ENCODE assay signal across 26 mouse cellular contexts in genomic region chr15:101999156-101999555, GRCm38 (mm10). TPM values are rescaled to one million over a fixed set of nuclear protein-coding genes. Genes with fewer than 3 reads are reported as not detected.
A peak's percentile ranks its signal among the peaks of the same experiment; 100 is the strongest.
DNase-seq lines count a peak whose midpoint lies in the region; ATAC-seq and TF ChIP-seq lines count a peak whose summit lies in the region.
"Had no signal": no experiment of that assay in that cellular context is flagged by ENCODE, and none has a peak within 500 bp of the region (broad histone marks: within the 10 kb centered on the region; RNA-seq: fewer than 3 reads in every experiment).

No protein-coding gene starts in this region.

- no peak overlapping the region for H3K9ac ChIP-seq in midbrain, embryonic 11.5 days (ENCODE audit: low read length)
- no peak overlapping the region for H3K9ac ChIP-seq in forebrain, embryonic 12.5 days
- H3K9ac ChIP-seq: embryonic facial prominence, embryonic 12.5 days had no signal

- DNase-seq in midbrain, embryonic 11.5 days (ENCODE audit: low spot score, missing footprints), result peak; percentile 19
- DNase-seq in midbrain, embryonic 10.5 days (ENCODE audit: low spot score), result no peak
- DNase-seq: adrenal gland, adult 2 months; adrenal gland, postnatal 10 days; adrenal gland, postnatal 25 days; B cell, adult 2 months; cerebellum, adult 11 months; cerebellum, adult 18-20 months; cerebellum, adult 8-10 months; cerebellum, adult 9-11 months; cerebellum, postnatal 14 days; cerebellum, postnatal 36 days had no signal

- no peak overlapping the region for H3K4me3 ChIP-seq in midbrain, embryonic 11.5 days (ENCODE audit: low read depth, low read length)
- no peak overlapping the region for H3K4me3 ChIP-seq in midbrain, embryonic 10.5 days
- peak overlapping the region; percentile 14 for H3K4me3 ChIP-seq in small intestine, adult 2 months (ENCODE audit: low read depth, low read length)
- H3K4me3 ChIP-seq in forebrain, embryonic 12.5 days (replicated peaks), result no peak overlapping the region
- H3K4me3 ChIP-seq: embryonic facial prominence, embryonic 10.5 days; embryonic facial prominence, embryonic 12.5 days had no signal

- no peak overlapping the region for H3K27ac ChIP-seq in midbrain, embryonic 11.5 days (ENCODE audit: low read depth, low read length)
- H3K27ac ChIP-seq in midbrain, embryonic 10.5 days (replicated peaks), result no peak overlapping the region
- no peak overlapping the region; the same call in 1 of the 2 replicates for H3K27ac ChIP-seq in small intestine, adult 2 months (ENCODE audit: insufficient read depth, low read depth, low read length)
- no peak overlapping the region for H3K27ac ChIP-seq in forebrain, embryonic 12.5 days
- H3K27ac ChIP-seq: embryonic facial prominence, embryonic 10.5 days; embryonic facial prominence, embryonic 12.5 days had no signal

- ATAC-seq in midbrain, embryonic 11.5 days (ENCODE audit: low FRiP score), result no peak
- ATAC-seq in granulocyte monocyte progenitor cell, adult 5-6 weeks (replicated peaks; ENCODE audit: poor library complexity, severe bottlenecking), result peak; percentile 49
- no peak; the same call in 1 of the 2 replicates for ATAC-seq in megakaryocyte, adult 5-6 weeks (ENCODE audit: poor library complexity, severe bottlenecking)
- no peak for ATAC-seq in forebrain, embryonic 12.5 days (ENCODE audit: low FRiP score)
- ATAC-seq: CD4-positive, CD25-positive, alpha-beta regulatory T cell, adult 4 months; forebrain, embryonic 14.5 days; forebrain, embryonic 16.5 days had no signal

- H3K27me3 ChIP-seq in midbrain, embryonic 11.5 days (ENCODE audit: control insufficient read depth, insufficient read depth, low read length), result peaks cover 25% of the 10 kb centered on the region
- H3K27me3 ChIP-seq in midbrain, embryonic 10.5 days (ENCODE audit: low read depth, poor library complexity, severe bottlenecking), result peaks cover 56% of the 10 kb centered on the region
- H3K27me3 ChIP-seq in small intestine, adult 2 months (ENCODE audit: control insufficient read depth, insufficient read depth, low read length), result no peaks in the 10 kb centered on the region
- H3K27me3 ChIP-seq in forebrain, embryonic 12.5 days, result peaks cover 47% of the 10 kb centered on the region

- H3K9me3 ChIP-seq in midbrain, embryonic 11.5 days (ENCODE audit: control insufficient read depth, low read length), result peaks cover 4% of the 10 kb centered on the region; the same call in 1 of the 2 replicates
- 0 out of 2 replicates have a peak, but pooled peaks cover 6% of the 10 kb centered on the region for H3K9me3 ChIP-seq in midbrain, embryonic 10.5 days (replicated peaks)
- 0 out of 2 replicates have a peak, but pooled peaks cover 5% of the 10 kb centered on the region for H3K9me3 ChIP-seq in forebrain, embryonic 12.5 days

- no peaks in the 10 kb centered on the region for H3K36me3 ChIP-seq in midbrain, embryonic 11.5 days (ENCODE audit: control insufficient read depth, insufficient read depth, low read length)
- H3K36me3 ChIP-seq in midbrain, embryonic 10.5 days, result no peaks in the 10 kb centered on the region
- H3K36me3 ChIP-seq in small intestine, adult 2 months (ENCODE audit: control insufficient read depth, insufficient read depth, low read length), result peaks cover 67% of the 10 kb centered on the region
- no peaks in the 10 kb centered on the region for H3K36me3 ChIP-seq in forebrain, embryonic 12.5 days (replicated peaks)
- H3K36me3 ChIP-seq: embryonic facial prominence, embryonic 12.5 days; G1E had no signal

- WGBS in midbrain, embryonic 11.5 days, result 83% methylated on average over 11 of the region's 11 CpGs
- 93% methylated on average over 11 of the region's 11 CpGs for WGBS in midbrain, embryonic 10.5 days
- WGBS in small intestine, adult 2 months, result 85% methylated on average over 11 of the region's 11 CpGs
- WGBS in forebrain, embryonic 12.5 days, result 86% methylated on average over 11 of the region's 11 CpGs

- H3K4me1 ChIP-seq in midbrain, embryonic 11.5 days (ENCODE audit: control insufficient read depth, insufficient read depth, low read length), result no peaks in the 10 kb centered on the region; the same call in 1 of the 2 replicates
- peaks cover 20% of the 10 kb centered on the region for H3K4me1 ChIP-seq in midbrain, embryonic 10.5 days
- peaks cover 21% of the 10 kb centered on the region for H3K4me1 ChIP-seq in small intestine, adult 2 months (ENCODE audit: control insufficient read depth, insufficient read depth, insufficient read length, low read length)
- H3K4me1 ChIP-seq in forebrain, embryonic 12.5 days, result peaks cover 10% of the 10 kb centered on the region; the same call in 1 of the 2 replicates

- no peak for TF ChIP-seq POLR2A in small intestine, adult 2 months (IDR thresholded peaks at IDR 0.05; ENCODE audit: low read depth, low read length)

- H3K4me2 ChIP-seq in midbrain, embryonic 11.5 days, result no peak overlapping the region
- no peak overlapping the region for H3K4me2 ChIP-seq in forebrain, embryonic 12.5 days
- H3K4me2 ChIP-seq: embryonic facial prominence, embryonic 12.5 days had no signal

- no peak for TF ChIP-seq CTCF in small intestine, adult 2 months (IDR thresholded peaks at IDR 0.05; ENCODE audit: extremely low read depth, insufficient read length, insufficient replicate concordance, low read depth, low read length)

RNA-seq across cellular contexts. Expression of gene Krt8, which starts 5.1 kb away (rescaled TPM):
- 9.2 and 10.2 TPM in 2 replicates for polyA plus RNA-seq in midbrain, embryonic 11.5 days (2014; fragmentation: Nextera tagmentation; extraction: Ambion mirVana)
- 18.5 and 21.9 TPM in 2 replicates for polyA plus RNA-seq in midbrain, embryonic 10.5 days (2016; fragmentation: Nextera tagmentation; extraction: Ambion mirVana)
- total RNA-seq in granulocyte monocyte progenitor cell, adult 5-6 weeks (2014; fragmentation: Nextera tagmentation), result 0.30 TPM in 1 of 2 replicates, not detected in the other
- 0.31 and 0.60 TPM in 2 replicates for total RNA-seq in granulocyte monocyte progenitor cell, adult 5-6 weeks (2017)
- 1,332 and 3,924 TPM in 2 replicates for polyA plus RNA-seq in small intestine, adult 2 months (2012; rRNA removed)
- not detected in 2 replicates for total RNA-seq in megakaryocyte, adult 5-6 weeks (2015)
- total RNA-seq in megakaryocyte, adult 5-6 weeks (2017), result not detected in 2 replicates
- polyA plus RNA-seq in forebrain, embryonic 12.5 days (2016; fragmentation: Nextera tagmentation; extraction: Ambion mirVana), result 10.0 and 13.4 TPM in 2 replicates
- total RNA-seq: CH12.LX, G1E had no signal
- polyA plus RNA-seq: G1E had no signal

RNA-seq across cellular contexts. Expression of gene Krt18, which starts 28.8 kb away (rescaled TPM):
- 5.0 and 5.6 TPM in 2 replicates for polyA plus RNA-seq in midbrain, embryonic 11.5 days (2014; fragmentation: Nextera tagmentation; extraction: Ambion mirVana)
- 11.4 and 21.0 TPM in 2 replicates for polyA plus RNA-seq in midbrain, embryonic 10.5 days (2016; fragmentation: Nextera tagmentation; extraction: Ambion mirVana)
- total RNA-seq in granulocyte monocyte progenitor cell, adult 5-6 weeks (2014; fragmentation: Nextera tagmentation), result 11.4 and 20.2 TPM in 2 replicates
- total RNA-seq in granulocyte monocyte progenitor cell, adult 5-6 weeks (2017), result 12.4 and 24.9 TPM in 2 replicates
- polyA plus RNA-seq in small intestine, adult 2 months (2012; rRNA removed), result 141 and 200 TPM in 2 replicates
- total RNA-seq in megakaryocyte, adult 5-6 weeks (2015), result 0.22 and 0.23 TPM in 2 replicates
- total RNA-seq in megakaryocyte, adult 5-6 weeks (2017), result 0.89 and 1.7 TPM in 2 replicates
- polyA plus RNA-seq in forebrain, embryonic 12.5 days (2016; fragmentation: Nextera tagmentation; extraction: Ambion mirVana), result 9.4 and 13.6 TPM in 2 replicates
- total RNA-seq: G1E had no signal
- polyA plus RNA-seq: G1E had no signal

RNA-seq across cellular contexts. Expression of gene Krt78, which starts 45.1 kb away (rescaled TPM):
- not detected in 2 replicates for polyA plus RNA-seq in midbrain, embryonic 11.5 days (2014; fragmentation: Nextera tagmentation; extraction: Ambion mirVana)
- polyA plus RNA-seq in midbrain, embryonic 10.5 days (2016; fragmentation: Nextera tagmentation; extraction: Ambion mirVana), result not detected in 2 replicates
- not detected in 2 replicates for total RNA-seq in granulocyte monocyte progenitor cell, adult 5-6 weeks (2014; fragmentation: Nextera tagmentation)
- total RNA-seq in granulocyte monocyte progenitor cell, adult 5-6 weeks (2017), result not detected in 2 replicates
- 0.18 and 0.23 TPM in 2 replicates for polyA plus RNA-seq in small intestine, adult 2 months (2012; rRNA removed)
- total RNA-seq in megakaryocyte, adult 5-6 weeks (2015), result not detected in 2 replicates
- not detected in 2 replicates for total RNA-seq in megakaryocyte, adult 5-6 weeks (2017)
- polyA plus RNA-seq in forebrain, embryonic 12.5 days (2016; fragmentation: Nextera tagmentation; extraction: Ambion mirVana), result not detected in 2 replicates
- total RNA-seq: adrenal gland, adult 2 months; adrenal gland, postnatal 25 days; adrenal gland, postnatal 4 days; CH12.LX had no signal
- polyA plus RNA-seq: adrenal gland, adult 2 months; CD4-positive, CD25-positive, alpha-beta regulatory T cell, adult 4 months; cortical plate, adult 2 months; embryonic facial prominence, embryonic 10.5 days; embryonic facial prominence, embryonic 12.5 days; forebrain, embryonic 11.5 days; forebrain, embryonic 14.5 days; forebrain, embryonic 16.5 days; G1E had no signal

RNA-seq across cellular contexts. Expression of gene Krt79, which starts 59.0 kb away (rescaled TPM):
- 0.18 and 0.25 TPM in 2 replicates for polyA plus RNA-seq in midbrain, embryonic 11.5 days (2014; fragmentation: Nextera tagmentation; extraction: Ambion mirVana)
- 0.07 and 0.20 TPM in 2 replicates for polyA plus RNA-seq in midbrain, embryonic 10.5 days (2016; fragmentation: Nextera tagmentation; extraction: Ambion mirVana)
- total RNA-seq in granulocyte monocyte progenitor cell, adult 5-6 weeks (2014; fragmentation: Nextera tagmentation), result not detected in 2 replicates
- not detected in 2 replicates for total RNA-seq in granulocyte monocyte progenitor cell, adult 5-6 weeks (2017)
- 0.22 and 0.76 TPM in 2 replicates for polyA plus RNA-seq in small intestine, adult 2 months (2012; rRNA removed)
- total RNA-seq in megakaryocyte, adult 5-6 weeks (2015), result not detected in 2 replicates
- total RNA-seq in megakaryocyte, adult 5-6 weeks (2017), result not detected in 2 replicates
- polyA plus RNA-seq in forebrain, embryonic 12.5 days (2016; fragmentation: Nextera tagmentation; extraction: Ambion mirVana), result 0.08 and 0.15 TPM in 2 replicates
- total RNA-seq: CH12.LX, G1E had no signal
- polyA plus RNA-seq: CD4-positive, CD25-positive, alpha-beta regulatory T cell, adult 4 months; cortical plate, adult 2 months; G1E had no signal

Comparison
In these comparisons a context has a peak if more than half of its experiments do, and no peak if none do; other contexts are left out.
1. RNA of gene Krt8, which starts 5.1 kb away (polyA plus RNA-seq): 1,332 to 3,924 TPM in small intestine, adult 2 months; 18.5 to 21.9 TPM in midbrain, embryonic 10.5 days, 9.2 to 10.2 TPM in midbrain, embryonic 11.5 days and 10.0 to 13.4 TPM in forebrain, embryonic 12.5 days; every median in the first group is over 10 times any median in the second.